Mouse (Mus musculus) CH12.LX (cell line): ENCODE measurements around the gene Clcn1. TPM values are rescaled to one million over a fixed set of nuclear protein-coding genes. Genes with fewer than 3 reads are reported as not detected.

Source experiments
- DNase-seq: peaks from one replicate; pipeline ENCODE4 v3.0.0-alpha.2; 2013; ENCODE audit errors: extremely low read depth
- H3K27ac ChIP-seq: 2 replicates; pipeline ENCODE4 v1.5.1; 2012; ENCODE audit warnings: low read depth, mild to moderate bottlenecking, control low read depth, moderate library complexity; ENCODE audit not compliant: insufficient read depth
- H3K27me3 ChIP-seq: replicated peaks from 2 replicates; pipeline ENCODE3; 2012; ENCODE audit warnings: inconsistent platforms
- H3K36me3 ChIP-seq, 2 experiments: replicated peaks in 1 of 2; 2 replicates each; pipeline versions ENCODE3 to v1.6.1; 2012; ENCODE audit warnings: inconsistent platforms in 1 of 2, low read length in 1 of 2, mild to moderate bottlenecking in 1 of 2, mixed read lengths in 1 of 2, moderate library complexity in 1 of 2; ENCODE audit not compliant: control insufficient read depth in 1 of 2, insufficient read depth in 1 of 2
- H3K4me1 ChIP-seq, 2 experiments: 2 replicates each; pipeline ENCODE4 v1.6.1; 2012; ENCODE audit warnings: inconsistent platforms in 1 of 2, moderate library complexity in 1 of 2; ENCODE audit not compliant: insufficient read depth in 2 of 2, control insufficient read depth in 1 of 2
- H3K4me2 ChIP-seq: 2 replicates; pipeline ENCODE4 v1.6.1; 2012; ENCODE audit warnings: low read depth, mild to moderate bottlenecking, control low read depth; ENCODE audit not compliant: poor library complexity, insufficient read depth, severe bottlenecking
- H3K4me3 ChIP-seq, 3 experiments: fragments of 150-350 bp in 1 of 3; sonication (generic) in 1 of 3; replicated peaks in 1 of 3; 2 replicates each; pipeline versions ENCODE3 to v1.5.1; 2011 to 2012; ENCODE audit warnings: low read depth in 2 of 3, low read length in 2 of 3, mild to moderate bottlenecking in 2 of 3, moderate library complexity in 2 of 3, control low read depth in 1 of 3, improper control_type of control experiment in 1 of 3, inconsistent platforms in 1 of 3, mixed read lengths in 1 of 3; ENCODE audit not compliant: poor library complexity in 1 of 3
- H3K79me2 ChIP-seq: replicated peaks from 2 replicates; pipeline ENCODE4 v1.6.1; 2012; ENCODE audit warnings: mild to moderate bottlenecking, moderate library complexity; ENCODE audit not compliant: control insufficient read depth, poor library complexity, insufficient read depth, severe bottlenecking; ENCODE audit errors: extremely low read depth
- H3K9ac ChIP-seq: 2 replicates; pipeline ENCODE4 v1.6.1; 2012; ENCODE audit warnings: low read depth, mild to moderate bottlenecking, control low read depth, moderate library complexity; ENCODE audit not compliant: insufficient read depth
- H3K9me3 ChIP-seq: replicated peaks from 2 replicates; pipeline ENCODE3; 2012; ENCODE audit warnings: low read length, inconsistent platforms, mixed read lengths
- CHD2 ChIP-seq: IDR thresholded peaks from 2 replicates; pipeline ENCODE4 v1.6.1; 2011; ENCODE audit warnings: low read length, improper control_type of control experiment
- CTCF ChIP-seq, 2 experiments: IDR thresholded peaks in 1 of 2; conservative IDR thresholded peaks in 1 of 2; 2 replicates each; pipeline ENCODE4 v1.5.1; 2011 to 2012; ENCODE audit warnings: low read depth in 2 of 2, low read length in 2 of 2, improper control_type of control experiment in 1 of 2, inconsistent platforms in 1 of 2, mild to moderate bottlenecking in 1 of 2, moderate library complexity in 1 of 2
- IRF4 ChIP-seq: IDR thresholded peaks from 2 replicates; pipeline ENCODE4 v1.6.1; 2014; ENCODE audit warnings: low read depth, mild to moderate bottlenecking, inconsistent platforms, low read length, improper control_type of control experiment
- JUN ChIP-seq: IDR thresholded peaks from 2 replicates; pipeline ENCODE4 v1.6.1; 2011; ENCODE audit warnings: low read depth, mild to moderate bottlenecking, low read length, improper control_type of control experiment, moderate library complexity; ENCODE audit not compliant: insufficient read depth
- KAT2A ChIP-seq: IDR thresholded peaks from 2 replicates; pipeline ENCODE4 v1.6.1; 2012; ENCODE audit warnings: low read length, improper control_type of control experiment, inconsistent platforms; ENCODE audit not compliant: insufficient replicate concordance
- MAX ChIP-seq: IDR thresholded peaks from 2 replicates; pipeline ENCODE4 v1.6.1; 2011; ENCODE audit warnings: low read length, improper control_type of control experiment
- MEF2A ChIP-seq: IDR thresholded peaks from 2 replicates; pipeline ENCODE4 v1.6.1; 2014; ENCODE audit warnings: low read depth, mild to moderate bottlenecking, inconsistent platforms, low read length, improper control_type of control experiment, borderline replicate concordance
- MXI1 ChIP-seq: IDR thresholded peaks from 2 replicates; pipeline ENCODE4 v1.6.1; 2011; ENCODE audit warnings: mild to moderate bottlenecking, low read depth, low read length, improper control_type of control experiment
- NELFE ChIP-seq: IDR thresholded peaks from 2 replicates; pipeline ENCODE4 v1.6.1; 2011; ENCODE audit warnings: low read depth, low read length, improper control_type of control experiment
- POLR2A ChIP-seq: IDR thresholded peaks from 2 replicates; pipeline ENCODE4 v1.6.1; 2011; ENCODE audit warnings: low read depth, mild to moderate bottlenecking, improper control_type of control experiment, low read length
- RAD21 ChIP-seq: IDR thresholded peaks from 2 replicates; pipeline ENCODE4 v1.6.1; 2011; ENCODE audit warnings: low read depth, mild to moderate bottlenecking, low read length, improper control_type of control experiment, moderate library complexity
- RCOR1 ChIP-seq: conservative IDR thresholded peaks from 2 replicates; pipeline ENCODE4 v1.6.1; 2012; ENCODE audit warnings: low read depth, mild to moderate bottlenecking, inconsistent platforms, low read length, improper control_type of control experiment
- SIN3A ChIP-seq: IDR thresholded peaks from 2 replicates; pipeline ENCODE4 v1.6.1; 2012; ENCODE audit warnings: low read length, improper control_type of control experiment, inconsistent platforms
- SMC3 ChIP-seq: IDR thresholded peaks from 2 replicates; pipeline ENCODE4 v1.6.1; 2011; ENCODE audit warnings: low read depth, low read length, improper control_type of control experiment
- UBTF ChIP-seq: IDR thresholded peaks from 2 replicates; pipeline ENCODE4 v1.6.1; 2012; ENCODE audit warnings: low read depth, mild to moderate bottlenecking, inconsistent platforms, low read length, improper control_type of control experiment, moderate library complexity
- USF2 ChIP-seq: conservative IDR thresholded peaks from 2 replicates; pipeline ENCODE4 v1.6.1; 2011; ENCODE audit warnings: low read depth, low read length, improper control_type of control experiment
- ZC3H11A ChIP-seq: IDR thresholded peaks from 2 replicates; pipeline ENCODE4 v1.6.1; 2012; ENCODE audit warnings: low read depth, mild to moderate bottlenecking, inconsistent platforms, low read length, improper control_type of control experiment
- dilution Hi-C: fragments of 300-500 bp; cut with MboI; formaldehyde crosslinking; loops from 2 replicates; pipeline ENCODE4 v1.14.3; 2020; ENCODE audit warnings: low sequenced_read_pairs; ENCODE audit not compliant: extremely low pct_unique_long_range_greater_than_20kb, extremely low pct_ligation_motif_present
- in situ Hi-C: fragments of 300-500 bp; cut with MboI; formaldehyde crosslinking; loops from 3 replicates; pipeline ENCODE4 v1.14.3; 2019; ENCODE audit warnings: low sequenced_read_pairs, low pct_ligation_motif_present, low pct_unique_long_range_greater_than_20kb, mixed read lengths
- polyA plus RNA-seq: library from polyadenylated mRNA; unstranded; fragments of >175 nt; gene quantifications from 2 replicates; pipeline ENCODE4 v1.2.1, GENCODE M21; 2012; ENCODE audit warnings: low read depth; ENCODE audit not compliant: insufficient read length
- total RNA-seq, 2 experiments: library from RNA; depleted of rRNA; stranded (reverse); fragments of 300-350 nt in 1 of 2; fragments of >200 nt in 1 of 2; gene quantifications; 2 replicates each; pipeline ENCODE4 v1.2.3; 2012 to 2014

Clcn1 gene
- total and polyA plus RNA-seq, 3 experiments, result 0.04 to 0.50 (median 0.08) TPM

- Histone ChIP-seq H3K36me3 (no peaks in the 10 kb centered on the region), H3K9me3 (no peaks in the 10 kb centered on the region), H3K4me3 (no peak overlapping the region), H3K79me2 (no peaks in the 10 kb centered on the region), H3K27me3 (no peaks in the 10 kb centered on the region)
- dilution Hi-C loops, result no loop called here
- no peak for TF ChIP-seq ZC3H11A
- TF ChIP-seq, all 38 proteins: peak for 0
- Histone ChIP-seq H3K4me1 (no peaks in the 10 kb centered on the region), H3K27ac (no peak overlapping the region), H3K9ac (no peak overlapping the region), H3K4me2 (no peak overlapping the region)
- DNase-seq, result no peak
- in situ Hi-C loops, result no loop called here
Observed at GRCm38 (mm10) chr6:42251791-42252190, 34.7 kb upstream of the Clcn1 start.

GRCm38 (mm10) chr6:42253103-42253502 lies 33.4 kb upstream of the Clcn1 start:
- peaks cover 0 to 2% of the 10 kb centered on the region in 2 experiments; a peak in 1 of 4 replicates for H3K4me1 ChIP-seq
- no peak overlapping the region for H3K4me2 ChIP-seq
- no peaks in the 10 kb centered on the region for H3K27me3 ChIP-seq
- in situ Hi-C loops (no loop called here), dilution Hi-C loops (no loop called here)
- no peaks in the 10 kb centered on the region for H3K36me3 ChIP-seq
- H3K9ac ChIP-seq, result no peak overlapping the region
- no peaks in the 10 kb centered on the region for H3K79me2 ChIP-seq
- no peak for DNase-seq
- H3K4me3 ChIP-seq, result no peak overlapping the region
- H3K9me3 ChIP-seq, result no peaks in the 10 kb centered on the region
- TF ChIP-seq USF2 (no peak), CHD2 (no peak), MEF2A (no peak), KAT2A (no peak), MAX (no peak), UBTF (no peak), NELFE (no peak), CTCF (conservative IDR thresholded peaks at IDR 0.05 in 1 of 2, IDR thresholded peaks at IDR 0.05 in 1 of 2; ENCODE audit: low read depth in 2 of 2, low read length in 2 of 2) (no peak), SMC3 (no peak), JUN (no peak), RCOR1 (no peak), ZC3H11A (no peak), IRF4 (no peak)
- no peak overlapping the region for H3K27ac ChIP-seq

- H3K4me2 ChIP-seq, result no peak overlapping the region
- no peak overlapping the region for H3K9ac ChIP-seq
Observed at GRCm38 (mm10) chr6:42257303-42257863, 29.1 kb upstream of the Clcn1 start.

More at GRCm38 (mm10) chr6:42257303-42257863, 29.1 kb upstream of the Clcn1 start:
- Histone ChIP-seq H3K9me3 (no peaks in the 10 kb centered on the region), H3K36me3 (no peaks in the 10 kb centered on the region), H3K27me3 (no peaks in the 10 kb centered on the region), H3K4me3 (no peak overlapping the region), H3K4me1 (peaks cover 0 to 2% of the 10 kb centered on the region in 2 experiments; a peak in 1 of 4 replicates), H3K79me2 (no peaks in the 10 kb centered on the region), H3K27ac (no peak overlapping the region)
- dilution Hi-C loops, result no loop called here
- DNase-seq, result peak; percentile 59
- TF ChIP-seq CHD2, result no peak
- no peak for TF ChIP-seq SIN3A
- no peak for TF ChIP-seq POLR2A
- peak; percentile 18 to 79; a peak in 2 of 4 replicates for TF ChIP-seq CTCF (conservative IDR thresholded peaks at IDR 0.05 in 1 of 2, IDR thresholded peaks at IDR 0.05 in 1 of 2; ENCODE audit: low read depth in 2 of 2, low read length in 2 of 2)
- TF ChIP-seq RAD21, result peak; percentile 55
- TF ChIP-seq MXI1, result no peak
- TF ChIP-seq IRF4, result peak; percentile 23; the same call in 1 of the 2 replicates
- TF ChIP-seq USF2, result no peak
- TF ChIP-seq SMC3, result peak; percentile 84
- in situ Hi-C loops, result no loop called here
